Mouse (Mus musculus) brain, embryonic 18.5 days (tissue): ENCODE results near the gene Clspn.

Experiments
- DNase-seq: peaks from one replicate; pipeline ENCODE4 v3.0.0-alpha.2; 2012; ENCODE audit warnings: low read depth, low spot score

Gene Clspn

GRCm38 (mm10) chr4:126636330-126636729 lies 79.6 kb downstream of the Clspn start:
- no peak for DNase-seq

GRCm38 (mm10) chr4:126637446-126637845 lies 80.7 kb downstream of the Clspn start:
- no peak for DNase-seq

GRCm38 (mm10) chr4:126639339-126639738 lies 82.6 kb downstream of the Clspn start:
- DNase-seq, result no peak

- no peak for DNase-seq
Observed at GRCm38 (mm10) chr4:126641901-126642300, 85.2 kb downstream of the Clspn start.
